Mouse (Mus musculus) forebrain, postnatal 0 days (tissue): ENCODE results near the gene Mthfd1l. TPM values are rescaled to one million over a fixed set of nuclear protein-coding genes. Genes with fewer than 3 reads are reported as not detected.
"Not testable (repeated sequence)": the region's sequence is repeated elsewhere in the genome, so short reads cannot be mapped to it uniquely, and the experiment has no call there.

Source experiments
- ATAC-seq: fragments of 200-750 bp; cut with Nextera tagmentation; 2 replicates; pipeline ENCODE4 v1.8.0; 2017; ENCODE audit warnings: mild to moderate bottlenecking, moderate library complexity
- DNase-seq: peaks from one replicate; pipeline ENCODE4 v3.0.0-alpha.2; 2015
- H3K27ac ChIP-seq: fragments of 300-500 bp; sonication (generic); 2 replicates; pipeline ENCODE4 v1.5.1; 2014; ENCODE audit warnings: low read depth, mild to moderate bottlenecking, antibody characterized with exemption, low read length, moderate library complexity, mixed read lengths
- H3K27me3 ChIP-seq: fragments of 300-500 bp; sonication (generic); 2 replicates; pipeline ENCODE4 v1.6.1; 2014; ENCODE audit warnings: mild to moderate bottlenecking, low read length, mixed read lengths; ENCODE audit not compliant: insufficient read depth
- H3K36me3 ChIP-seq: fragments of 300-500 bp; sonication (generic); 2 replicates; pipeline ENCODE4 v1.6.1; 2014; ENCODE audit warnings: mild to moderate bottlenecking, moderate library complexity; ENCODE audit not compliant: insufficient read depth
- H3K4me1 ChIP-seq: fragments of 300-500 bp; sonication (generic); 2 replicates; pipeline ENCODE4 v1.6.1; 2014; ENCODE audit warnings: antibody characterized with exemption; ENCODE audit not compliant: insufficient read depth
- H3K4me2 ChIP-seq: fragments of 300-500 bp; sonication (generic); 2 replicates; pipeline ENCODE4 v1.6.1; 2014; ENCODE audit warnings: low read depth, mild to moderate bottlenecking, moderate library complexity
- H3K4me3 ChIP-seq: fragments of 300-500 bp; sonication (generic); 2 replicates; pipeline ENCODE4 v1.5.1; 2014; ENCODE audit warnings: low read depth, low read length, mixed read lengths
- H3K9ac ChIP-seq: fragments of 300-500 bp; sonication (generic); 2 replicates; pipeline ENCODE4 v1.6.1; 2014; ENCODE audit warnings: mild to moderate bottlenecking
- H3K9me3 ChIP-seq: fragments of 300-500 bp; sonication (generic); 2 replicates; pipeline ENCODE4 v1.6.1; 2016; ENCODE audit warnings: low read length
- CTCF ChIP-seq: sonication (generic); IDR thresholded peaks from 2 replicates; pipeline ENCODE4 v1.5.1; 2016; ENCODE audit warnings: antibody characterized with exemption, control low read depth, low read depth
- WGBS: fragments of 180-500 bp; shearing (Covaris S2); extraction: QIAGEN DNeasy Blood & Tissue Kit; methylation state at CpG from one replicate; pipeline ENCODE4 v1.1.7; 2014; 5-methylcytosine and 5-hydroxymethylcytosine counted together
- polyA plus RNA-seq: library from polyadenylated mRNA; unstranded; fragments of >200 nt; fragmentation: Nextera tagmentation; extraction: Ambion mirVana; gene quantifications from 2 replicates; pipeline ENCODE4 v1.2.1, GENCODE M21; 2015
- total RNA-seq: library from RNA; depleted of rRNA; stranded (reverse); fragments of >200 nt; gene quantifications from 2 replicates; pipeline ENCODE4 v1.2.3, GENCODE M21; 2014

Mthfd1l gene
- total and polyA plus RNA-seq, 2 experiments from 2014 or later: 5.9 to 9.1 TPM

GRCm38 (mm10) chr10:4119287-4119686 is 146.4 kb downstream of the Mthfd1l start:
- peak; percentile 14; the same call in 1 of the 2 replicates for TF ChIP-seq CTCF
- H3K36me3 ChIP-seq: no peaks in the 10 kb centered on the region
- WGBS: 45% methylated on average over 4 of the region's 4 CpGs
- no peak overlapping the region for H3K9ac ChIP-seq
- no peaks in the 10 kb centered on the region for H3K27me3 ChIP-seq
- ATAC-seq (peak; percentile 45; the same call in 1 of the 2 replicates), DNase-seq (no peak)
- H3K9me3 ChIP-seq: no peaks in the 10 kb centered on the region
- H3K27ac ChIP-seq: no peak overlapping the region
- H3K4me3 ChIP-seq: no peak overlapping the region
- H3K4me2 ChIP-seq: no peak overlapping the region
- H3K4me1 ChIP-seq: no peaks in the 10 kb centered on the region

DNA sequence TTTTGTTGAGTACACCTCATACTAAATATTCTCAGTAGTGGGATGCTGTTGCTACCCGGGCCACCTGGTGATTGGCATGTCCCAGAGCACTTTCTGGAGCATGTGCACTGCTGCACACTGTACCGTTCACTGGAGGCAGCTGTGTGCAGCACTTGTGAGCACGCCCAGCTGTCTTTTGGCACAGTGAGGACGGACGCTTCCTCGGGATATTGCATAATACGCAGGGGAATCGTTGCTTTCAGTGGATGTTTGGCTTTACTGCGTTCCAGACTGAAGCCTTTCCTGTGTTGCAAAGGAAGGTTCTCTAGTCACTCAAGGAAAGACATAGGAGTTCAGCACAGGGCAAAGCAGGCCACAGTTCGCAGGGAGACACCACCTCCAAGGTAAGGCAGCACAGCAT is 147.8 kb downstream of the Mthfd1l start:
- Histone ChIP-seq H3K9me3 (no peaks in the 10 kb centered on the region), H3K27me3 (no peaks in the 10 kb centered on the region), H3K9ac (no peak overlapping the region), H3K27ac (no peak overlapping the region), H3K36me3 (no peaks in the 10 kb centered on the region), H3K4me2 (no peak overlapping the region), H3K4me3 (no peak overlapping the region), H3K4me1 (no peaks in the 10 kb centered on the region)
- ATAC-seq (peak; percentile 56), DNase-seq (no peak)
- 74% methylated on average over 10 of the region's 10 CpGs for WGBS
- TF ChIP-seq CTCF: no peak

GRCm38 (mm10) chr10:4121197-4121596 is 148.3 kb downstream of the Mthfd1l start:
- no peak for TF ChIP-seq CTCF
- Histone ChIP-seq H3K36me3 (no peaks in the 10 kb centered on the region), H3K9ac (no peak overlapping the region), H3K4me2 (no peak overlapping the region), H3K27ac (no peak overlapping the region), H3K27me3 (no peaks in the 10 kb centered on the region), H3K4me3 (no peak overlapping the region), H3K9me3 (no peaks in the 10 kb centered on the region), H3K4me1 (no peaks in the 10 kb centered on the region)
- ATAC-seq (no peak), DNase-seq (no peak)
- 91% methylated on average over 1 of the region's 1 CpGs for WGBS

- not testable (repeated sequence) for H3K9ac ChIP-seq, H3K27me3 ChIP-seq, H3K9me3 ChIP-seq, H3K36me3 ChIP-seq, ATAC-seq, H3K4me2 ChIP-seq, DNase-seq, H3K4me3 ChIP-seq, H3K4me1 ChIP-seq, H3K27ac ChIP-seq
- 87% methylated on average over 7 of the region's 7 CpGs for WGBS
These were observed 150.5 kb downstream of the Mthfd1l start for GRCm38 (mm10) chr10:4123280-4123945.

GRCm38 (mm10) chr10:4124148-4124547 is 151.2 kb downstream of the Mthfd1l start:
- no peak for ATAC-seq
- Histone ChIP-seq H3K27ac (no peak overlapping the region), H3K9me3 (no peaks in the 10 kb centered on the region), H3K4me2 (no peak overlapping the region), H3K36me3 (no peaks in the 10 kb centered on the region), H3K27me3 (no peaks in the 10 kb centered on the region), H3K4me3 (no peak overlapping the region), H3K9ac (no peak overlapping the region), H3K4me1 (no peaks in the 10 kb centered on the region)
- 91% methylated on average over 1 of the region's 1 CpGs for WGBS
- no peak for TF ChIP-seq CTCF
- DNase-seq: no peak

GRCm38 (mm10) chr10:4125232-4125631 is 152.3 kb downstream of the Mthfd1l start:
- TF ChIP-seq CTCF: no peak
- H3K4me3 ChIP-seq: no peak overlapping the region
- H3K4me1 ChIP-seq: no peaks in the 10 kb centered on the region
- no peak; the same call in 1 of the 2 replicates for ATAC-seq
- WGBS: 36% methylated on average over 7 of the region's 7 CpGs
- H3K9me3 ChIP-seq: no peaks in the 10 kb centered on the region
- H3K27ac ChIP-seq: no peak overlapping the region
- no peak overlapping the region for H3K9ac ChIP-seq
- no peaks in the 10 kb centered on the region for H3K27me3 ChIP-seq
- no peak overlapping the region for H3K4me2 ChIP-seq
- no peaks in the 10 kb centered on the region for H3K36me3 ChIP-seq
- no peak for DNase-seq

DNA sequence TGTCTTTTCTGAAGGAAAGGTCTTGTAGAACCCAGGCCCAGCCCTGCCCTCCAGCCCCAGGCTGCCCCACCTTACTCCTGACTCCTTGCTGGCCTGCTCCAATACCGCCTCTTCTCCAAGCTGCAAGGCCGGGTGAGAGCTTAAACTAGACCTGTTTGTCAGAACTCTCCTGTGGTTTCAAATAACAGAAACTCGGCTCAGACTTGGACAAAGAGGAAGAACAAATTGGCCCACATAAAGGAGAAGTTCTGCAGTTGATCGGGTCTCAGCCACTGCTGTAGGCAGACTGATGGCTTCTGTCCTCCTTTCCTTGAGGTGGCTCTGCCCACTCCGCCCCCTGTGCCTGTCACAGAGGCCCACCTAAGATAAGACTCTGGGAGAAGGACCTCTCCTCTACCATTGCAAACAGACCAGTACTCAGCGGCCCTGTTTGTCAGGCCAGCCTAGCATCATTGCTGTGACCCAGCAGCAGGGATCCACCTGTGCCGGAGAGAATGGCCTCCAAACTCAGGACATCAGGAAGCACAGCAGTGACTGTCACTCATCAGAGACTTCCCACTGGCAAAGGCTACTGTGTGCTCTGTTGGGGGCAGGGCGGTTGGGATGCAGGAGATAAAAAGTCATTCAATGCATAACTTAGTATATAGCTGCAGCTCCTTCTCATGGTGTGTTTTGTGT is 153.6 kb downstream of the Mthfd1l start:
- no peak for DNase-seq
- no peak for ATAC-seq

More for the DNA sequence above, 153.6 kb downstream of the Mthfd1l start:
- no peak overlapping the region for H3K4me3 ChIP-seq
- H3K9me3 ChIP-seq: no peaks in the 10 kb centered on the region
- H3K9ac ChIP-seq: no peak overlapping the region
- WGBS: 79% methylated on average over 8 of the region's 8 CpGs
- H3K27me3 ChIP-seq: no peaks in the 10 kb centered on the region
- no peak for TF ChIP-seq CTCF
- H3K27ac ChIP-seq: no peak overlapping the region
- H3K36me3 ChIP-seq: no peaks in the 10 kb centered on the region
- no peaks in the 10 kb centered on the region for H3K4me1 ChIP-seq
- H3K4me2 ChIP-seq: no peak overlapping the region
